Mouse (Mus musculus): ENCODE data around the gene Mtmr10. TPM values are rescaled to one million over a fixed set of nuclear protein-coding genes. Genes with fewer than 3 reads are reported as not detected.

Mtmr10 gene
- polyA plus RNA-seq, 1 experiment from 2014 or later = 11.6 TPM

DNA sequence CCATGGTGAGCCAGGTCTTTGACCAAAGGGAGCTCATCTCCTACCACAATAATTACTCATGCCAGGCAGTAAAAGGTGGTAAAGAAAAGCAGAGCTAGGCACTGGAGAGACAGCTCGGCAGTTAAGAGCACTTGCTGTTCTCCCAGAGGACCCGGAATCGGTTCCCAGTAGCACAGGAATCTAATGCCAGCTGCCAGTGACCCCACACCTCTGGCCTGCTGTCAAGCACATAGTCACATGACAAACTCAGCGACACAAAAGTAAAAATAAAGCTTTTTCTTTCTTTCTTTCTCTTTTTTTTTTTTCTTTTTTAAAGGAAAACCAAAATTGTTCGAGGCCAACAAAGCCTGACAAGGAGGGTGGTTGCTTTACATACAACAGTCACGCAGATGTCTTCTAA, 82.4 kb downstream of the Mtmr10 start:
- Histone ChIP-seq H3K4me3 (ENCODE audit: low read depth, low read length) (no peak overlapping the region), H3K9ac (replicated peaks; ENCODE audit: low read depth) (no peak overlapping the region), H3K27ac (ENCODE audit: low read length) (no peak overlapping the region), H3K4me2 (replicated peaks; ENCODE audit: low read depth, low read length) (no peak overlapping the region), H3K4me1 (ENCODE audit: insufficient read depth, low read depth, low read length) (peaks cover 3% of the 10 kb centered on the region; the same call in 1 of the 2 replicates), H3K27me3 (replicated peaks; ENCODE audit: insufficient read depth, low read length) (no peaks in the 10 kb centered on the region), H3K9me3 (ENCODE audit: low read length) (no peaks in the 10 kb centered on the region), H3K36me3 (ENCODE audit: insufficient read depth, low read length) (peaks cover 11% of the 10 kb centered on the region; the same call in 1 of the 2 replicates)
- no peak for DNase-seq (ENCODE audit: low spot score)
- WGBS = 84% methylated on average over 6 of the region's 6 CpGs
- TF ChIP-seq CTCF (IDR thresholded peaks at IDR 0.05) = no peak
- TF ChIP-seq EP300 (IDR thresholded peaks at IDR 0.05) = no peak
- ATAC-seq = no peak

DNA sequence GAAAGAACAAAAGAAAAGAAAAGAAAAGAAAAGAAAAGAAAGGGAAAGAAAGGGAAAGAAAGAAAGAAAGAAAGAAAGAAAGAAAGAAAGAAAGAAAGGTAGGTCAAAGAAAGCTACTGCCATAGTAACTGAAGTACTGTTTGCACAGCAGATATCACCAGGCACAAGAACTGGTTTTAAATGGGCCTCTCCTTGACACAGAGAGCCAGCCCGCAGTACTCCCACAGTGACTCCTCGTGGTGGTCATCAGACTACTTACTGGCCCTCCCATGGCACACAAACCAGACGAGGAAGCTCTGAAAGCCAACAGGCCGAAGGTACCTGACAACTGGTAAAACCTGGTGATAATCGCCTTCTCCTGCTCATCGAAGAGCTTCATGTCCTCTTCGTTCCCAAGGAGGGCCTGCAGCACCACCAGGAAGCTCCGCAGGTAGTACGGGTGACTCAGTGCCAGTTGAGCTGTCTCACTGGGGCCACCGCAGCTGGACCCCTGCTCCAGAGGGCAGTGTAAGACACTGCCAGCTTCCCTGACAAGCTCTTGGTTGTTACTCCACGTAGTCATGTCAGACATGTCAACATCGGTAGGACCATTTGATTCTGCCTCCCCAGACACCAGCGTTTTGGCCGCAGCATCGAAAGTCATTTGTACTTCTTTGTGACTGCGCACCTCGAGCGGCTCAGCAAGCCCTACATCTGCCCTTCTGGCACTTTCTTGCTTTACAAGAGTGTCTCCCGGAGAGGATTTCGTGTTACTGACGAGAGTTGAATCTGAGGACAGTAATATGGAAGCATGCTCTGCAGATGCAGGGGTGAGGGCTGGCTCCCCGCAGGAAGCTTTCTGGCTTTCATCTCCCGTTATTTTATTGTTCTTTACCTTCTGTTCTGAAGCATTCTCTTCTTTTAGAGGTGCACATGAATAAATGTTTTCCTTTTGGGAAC, 84.8 kb downstream of the Mtmr10 start:
- no peaks in the 10 kb centered on the region for H3K9me3 ChIP-seq (ENCODE audit: low read length)
- H3K9ac ChIP-seq (replicated peaks; ENCODE audit: low read depth) = no peak overlapping the region
- H3K4me3 ChIP-seq (ENCODE audit: low read depth, low read length) = no peak overlapping the region
- H3K36me3 ChIP-seq (ENCODE audit: insufficient read depth, low read length) = peaks cover 16% of the 10 kb centered on the region; the same call in 1 of the 2 replicates
- no peak overlapping the region for H3K4me2 ChIP-seq (replicated peaks; ENCODE audit: low read depth, low read length)
- peak; percentile 55 for ATAC-seq
- peak; percentile 65 for DNase-seq (ENCODE audit: low spot score)
- 87% methylated on average over 23 of the region's 23 CpGs for WGBS
- peak; percentile 46 for TF ChIP-seq CTCF (IDR thresholded peaks at IDR 0.05)
- TF ChIP-seq EP300 (IDR thresholded peaks at IDR 0.05) = no peak; the same call in 1 of the 2 replicates
- H3K27ac ChIP-seq (ENCODE audit: low read length) = 0 out of 2 replicates have a peak overlapping the region, but pooled peaks have one; percentile 9
- H3K27me3 ChIP-seq (replicated peaks; ENCODE audit: insufficient read depth, low read length) = no peaks in the 10 kb centered on the region
- peaks cover 3% of the 10 kb centered on the region; the same call in 1 of the 2 replicates for H3K4me1 ChIP-seq (ENCODE audit: insufficient read depth, low read depth, low read length)

DNA sequence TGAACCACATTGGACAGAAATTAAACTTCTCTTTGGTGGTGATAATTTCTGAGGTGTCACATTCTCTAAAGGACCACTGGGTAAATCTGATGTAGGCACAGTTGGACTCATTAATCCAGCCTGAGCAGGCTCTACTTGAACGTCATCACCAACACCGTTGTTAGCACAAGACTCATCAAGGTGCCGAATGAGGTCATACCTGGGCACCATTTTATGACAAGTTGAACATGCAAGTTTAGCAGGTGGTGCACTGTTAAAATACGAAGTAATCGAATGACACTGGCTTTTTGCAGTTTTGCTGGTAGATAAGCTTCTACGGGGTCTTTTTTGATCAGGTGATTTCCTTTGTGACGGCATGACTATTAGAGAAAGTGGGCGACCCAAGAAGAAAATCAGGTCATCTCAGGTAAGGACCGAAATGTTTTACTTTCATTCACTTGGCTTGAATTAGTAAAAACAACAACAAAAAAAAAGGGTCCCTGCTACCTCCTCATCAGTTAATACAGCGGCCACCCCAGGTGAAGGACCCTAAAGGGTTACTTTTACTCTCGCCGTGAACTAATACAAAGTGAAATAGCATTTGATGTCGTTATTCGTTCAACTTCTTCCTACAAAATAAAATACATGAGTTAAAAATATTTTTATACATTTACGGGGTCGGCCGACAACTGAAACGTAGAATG, 85.8 kb downstream of the Mtmr10 start:
- H3K9me3 ChIP-seq (ENCODE audit: low read length) = no peaks in the 10 kb centered on the region
- WGBS = 7% methylated on average over 18 of the region's 18 CpGs
- DNase-seq (ENCODE audit: low spot score) (no peak), ATAC-seq (no peak)
- H3K4me1 ChIP-seq (ENCODE audit: insufficient read depth, low read depth, low read length) = peaks cover 3% of the 10 kb centered on the region; the same call in 1 of the 2 replicates
- TF ChIP-seq CTCF (IDR thresholded peaks at IDR 0.05) (no peak), EP300 (IDR thresholded peaks at IDR 0.05) (no peak)
- H3K4me3 ChIP-seq (ENCODE audit: low read depth, low read length) = peak overlapping the region; percentile 75
- H3K36me3 ChIP-seq (ENCODE audit: insufficient read depth, low read length) = peaks cover 19% of the 10 kb centered on the region; the same call in 1 of the 2 replicates
- H3K9ac ChIP-seq (replicated peaks; ENCODE audit: low read depth) = peak overlapping the region; percentile 72
- H3K4me2 ChIP-seq (replicated peaks; ENCODE audit: low read depth, low read length) = peak overlapping the region; percentile 62
- H3K27me3 ChIP-seq (replicated peaks; ENCODE audit: insufficient read depth, low read length) = no peaks in the 10 kb centered on the region
- H3K27ac ChIP-seq (ENCODE audit: low read length) = peak overlapping the region; percentile 92

- peak within 1 kb of the TSS; percentile 92 for H3K27ac ChIP-seq (ENCODE audit: low read length)
- peaks cover 3% of the 10 kb centered on the region; the same call in 1 of the 2 replicates for H3K4me1 ChIP-seq (ENCODE audit: insufficient read depth, low read depth, low read length)
- peak; percentile 96 for ATAC-seq
- DNase-seq (ENCODE audit: low spot score) = peak; percentile 91
- H3K9me3 ChIP-seq (ENCODE audit: low read length) = no peaks in the 10 kb centered on the region
- 2% methylated on average over 27 of the region's 27 CpGs for WGBS
- no peak for TF ChIP-seq EP300 (IDR thresholded peaks at IDR 0.05)
- peak; percentile 71 for TF ChIP-seq CTCF (IDR thresholded peaks at IDR 0.05)
- H3K27me3 ChIP-seq (replicated peaks; ENCODE audit: insufficient read depth, low read length) = no peaks in the 10 kb centered on the region
- peak within 1 kb of the TSS; percentile 62 for H3K4me2 ChIP-seq (replicated peaks; ENCODE audit: low read depth, low read length)
- H3K4me3 ChIP-seq (ENCODE audit: low read depth, low read length) = peak within 1 kb of the TSS; percentile 75
- peak within 1 kb of the TSS; percentile 72 for H3K9ac ChIP-seq (replicated peaks; ENCODE audit: low read depth)
- H3K36me3 ChIP-seq (ENCODE audit: insufficient read depth, low read length) = peaks cover 20% of the 10 kb centered on the region; the same call in 1 of the 2 replicates
Observed at GRCm38 (mm10) chr7:64373830-64374562, 86.5 kb downstream of the Mtmr10 start, which contains the start of gene Fan1. TSS of gene Fan1 (minus strand) at chr7:64374095.

Small RNA genes within 50 kb of the gene (microRNA-seq; reads per million reads assigned to microRNA genes)
- gene Mir6416 = not detected

Other genes with a start within 250 kb of the Mtmr10 start
- not detected in 2 replicates for gene Trpm1, start 133.8 kb upstream of the Mtmr10 start, polyA plus RNA-seq (2015; fragmentation: Nextera tagmentation; extraction: Ambion mirVana)
- 4.8 and 5.2 TPM in 2 replicates for gene Fan1, start 86.4 kb downstream of the Mtmr10 start, polyA plus RNA-seq (2015; fragmentation: Nextera tagmentation; extraction: Ambion mirVana)
- gene Mphosph10, start 104.6 kb downstream of the Mtmr10 start, polyA plus RNA-seq (2015; fragmentation: Nextera tagmentation; extraction: Ambion mirVana) = 18.6 and 21.1 TPM in 2 replicates
- 112 and 117 TPM in 2 replicates for gene Mcee, start 105.0 kb downstream of the Mtmr10 start, polyA plus RNA-seq (2015; fragmentation: Nextera tagmentation; extraction: Ambion mirVana)
- 1.1 and 1.3 TPM in 2 replicates for gene Apba2, start 214.1 kb downstream of the Mtmr10 start, polyA plus RNA-seq (2015; fragmentation: Nextera tagmentation; extraction: Ambion mirVana)

Data from lung, postnatal 0 days (tissue).